Mouse (Mus musculus) liver (tissue): ENCODE results near the gene BC028528.
"Not testable (repeated sequence)": the region's sequence is repeated elsewhere in the genome, so short reads cannot be mapped to it uniquely, and the experiment has no call there.

Source experiments
- DNase-seq: peaks from one replicate; pipeline ENCODE4 v3.0.0-alpha.2; 2020; ENCODE audit warnings: mixed read lengths

The BC028528 gene

GRCm38 (mm10) chr3:95891211-95892065, at the start of gene BC028528:
TSS of gene BC028528 (minus strand) at chr3:95892005.
- peak; percentile 49 for DNase-seq

- DNase-seq, result peak; percentile 33
Observed at GRCm38 (mm10) chr3:95938835-95939234, 47.0 kb upstream of the BC028528 start.

GRCm38 (mm10) chr3:95938217-95938616, 46.4 kb upstream of the BC028528 start:
- DNase-seq, result no peak

GRCm38 (mm10) chr3:95934448-95934847, 42.6 kb upstream of the BC028528 start:
- DNase-seq, result no peak

GRCm38 (mm10) chr3:95933111-95933750, 41.4 kb upstream of the BC028528 start:
- no peak for DNase-seq

GRCm38 (mm10) chr3:95932566-95932965, 40.8 kb upstream of the BC028528 start:
- DNase-seq, result no peak

- DNase-seq, result no peak
Observed at GRCm38 (mm10) chr3:95932157-95932556, 40.4 kb upstream of the BC028528 start.

- DNase-seq, result no peak
Observed at GRCm38 (mm10) chr3:95931471-95931870, 39.7 kb upstream of the BC028528 start.

GRCm38 (mm10) chr3:95930471-95930789, 38.6 kb upstream of the BC028528 start:
- peak; percentile 34 for DNase-seq

- DNase-seq, result peak; percentile 75
Observed at GRCm38 (mm10) chr3:95929581-95930470, 38.0 kb upstream of the BC028528 start.

GRCm38 (mm10) chr3:95928658-95929503, 37.1 kb upstream of the BC028528 start, which contains the start of gene Anp32e:
TSS of gene Anp32e (plus strand) at chr3:95929246.
- peak; percentile 97 for DNase-seq

GRCm38 (mm10) chr3:95928261-95928657, 36.5 kb upstream of the BC028528 start:
- DNase-seq, result no peak

- DNase-seq, result no peak
Observed at GRCm38 (mm10) chr3:95925087-95925486, 33.3 kb upstream of the BC028528 start.

- DNase-seq, result no peak
Observed at GRCm38 (mm10) chr3:95924185-95924584, 32.4 kb upstream of the BC028528 start.

- not testable (repeated sequence) for DNase-seq
Observed at GRCm38 (mm10) chr3:95923429-95923828, 31.6 kb upstream of the BC028528 start.

GRCm38 (mm10) chr3:95920532-95920931, 28.7 kb upstream of the BC028528 start:
- not testable (repeated sequence) for DNase-seq

- DNase-seq, result no peak
Observed at GRCm38 (mm10) chr3:95916760-95917159, 25.0 kb upstream of the BC028528 start.

- DNase-seq, result no peak
Observed at GRCm38 (mm10) chr3:95914706-95915105, 22.9 kb upstream of the BC028528 start.

GRCm38 (mm10) chr3:95907613-95908012, 15.8 kb upstream of the BC028528 start:
- no peak for DNase-seq

- DNase-seq, result peak; percentile 58
Observed at GRCm38 (mm10) chr3:95906860-95907259, 15.1 kb upstream of the BC028528 start.

- DNase-seq, result peak; percentile 56
Observed at GRCm38 (mm10) chr3:95905940-95906492, 14.2 kb upstream of the BC028528 start.
